Mouse (Mus musculus) kidney, embryonic 15.5 days (tissue): ENCODE measurements around the gene Syne3. TPM values are rescaled to one million over a fixed set of nuclear protein-coding genes. Genes with fewer than 3 reads are reported as not detected.
A peak's percentile ranks its signal among the peaks of the same experiment; 100 is the strongest.

Experiments used
- ATAC-seq: fragments of 200-750 bp; cut with Nextera tagmentation; replicated peaks from 2 replicates; pipeline ENCODE4 v1.8.0; 2017; ENCODE audit warnings: moderate TSS enrichment; ENCODE audit not compliant: low FRiP score
- H3K27ac ChIP-seq: fragments of 300-500 bp; sonication (generic); 2 replicates; pipeline ENCODE4 v1.5.1; 2015; ENCODE audit warnings: mild to moderate bottlenecking, inconsistent platforms
- H3K27me3 ChIP-seq: fragments of 300-500 bp; sonication (generic); 2 replicates; pipeline ENCODE4 v1.6.1; 2015; ENCODE audit warnings: inconsistent platforms
- H3K36me3 ChIP-seq: fragments of 300-500 bp; sonication (generic); 2 replicates; pipeline ENCODE4 v1.6.1; 2015; ENCODE audit warnings: inconsistent platforms
- H3K4me1 ChIP-seq: fragments of 300-500 bp; sonication (generic); 2 replicates; pipeline ENCODE4 v1.6.1; 2015; ENCODE audit warnings: inconsistent platforms
- H3K4me2 ChIP-seq: fragments of 300-500 bp; sonication (generic); 2 replicates; pipeline ENCODE4 v1.6.1; 2015; ENCODE audit warnings: moderate library complexity, mild to moderate bottlenecking, inconsistent platforms
- H3K4me3 ChIP-seq: fragments of 300-500 bp; sonication (generic); replicated peaks from 2 replicates; pipeline ENCODE4 v1.5.1; 2015; ENCODE audit warnings: mild to moderate bottlenecking, inconsistent platforms
- H3K9ac ChIP-seq: fragments of 300-500 bp; sonication (generic); 2 replicates; pipeline ENCODE4 v1.6.1; 2015; ENCODE audit warnings: mild to moderate bottlenecking, inconsistent platforms
- H3K9me3 ChIP-seq: fragments of 300-500 bp; sonication (generic); replicated peaks from 2 replicates; pipeline ENCODE4 v1.6.1; 2016; ENCODE audit warnings: inconsistent platforms
- WGBS: fragments of 180-500 bp; shearing (Covaris S2); methylation state at CpG from one replicate; pipeline ENCODE4 v1.1.7; 2015; ENCODE audit warnings: mixed read lengths; 5-methylcytosine and 5-hydroxymethylcytosine counted together
- polyA plus RNA-seq: library from polyadenylated mRNA; unstranded; fragments of >200 nt; fragmentation: Nextera tagmentation; extraction: Ambion mirVana; gene quantifications from 2 replicates; pipeline ENCODE4 v1.2.1, GENCODE M21; 2015

Gene Syne3
- 0.82 TPM in 2 replicates for polyA plus RNA-seq

GRCm38 (mm10) chr12:105009370-105010212 lies at the start of gene Syne3:
Syne3 (minus strand) TSS chr12:105009809.
- Histone ChIP-seq H3K36me3 (no peaks in the 10 kb centered on the region), H3K4me3 (peak within 1 kb of the TSS; percentile 75), H3K9me3 (no peaks in the 10 kb centered on the region), H3K9ac (peak within 1 kb of the TSS; percentile 55), H3K4me1 (peaks cover 37% of the 10 kb centered on the region), H3K27ac (0 out of 2 replicates have a peak within 1 kb of the TSS, but pooled peaks have one; percentile 22), H3K27me3 (peaks cover 45% of the 10 kb centered on the region), H3K4me2 (peak within 1 kb of the TSS; percentile 92)
- peak; percentile 87 for ATAC-seq
- under 1% methylated on average over 64 of the region's 66 CpGs for WGBS

GRCm38 (mm10) chr12:105055308-105055707 lies 45.7 kb upstream of the Syne3 start:
- Histone ChIP-seq H3K27me3 (no peaks in the 10 kb centered on the region), H3K27ac (no peak overlapping the region), H3K9ac (no peak overlapping the region), H3K4me2 (no peak overlapping the region), H3K36me3 (no peaks in the 10 kb centered on the region), H3K4me1 (no peaks in the 10 kb centered on the region), H3K4me3 (no peak overlapping the region), H3K9me3 (no peaks in the 10 kb centered on the region)
- WGBS = 88% methylated on average over 6 of the region's 6 CpGs
- no peak for ATAC-seq

- WGBS = 95% methylated on average over 15 of the region's 15 CpGs
- Histone ChIP-seq H3K4me2 (no peak overlapping the region), H3K4me3 (no peak overlapping the region), H3K9ac (no peak overlapping the region), H3K9me3 (no peaks in the 10 kb centered on the region), H3K36me3 (no peaks in the 10 kb centered on the region), H3K27me3 (no peaks in the 10 kb centered on the region), H3K4me1 (no peaks in the 10 kb centered on the region), H3K27ac (no peak overlapping the region)
- no peak for ATAC-seq
Measured at GRCm38 (mm10) chr12:105054041-105054440, 44.4 kb upstream of the Syne3 start.

- no peaks in the 10 kb centered on the region for H3K36me3 ChIP-seq
- H3K4me1 ChIP-seq = no peaks in the 10 kb centered on the region
- no peak overlapping the region for H3K9ac ChIP-seq
- no peak overlapping the region for H3K27ac ChIP-seq
- H3K4me3 ChIP-seq = no peak overlapping the region
- WGBS = 10% methylated on average over 4 of the region's 4 CpGs
- H3K9me3 ChIP-seq = no peaks in the 10 kb centered on the region; the same call in 1 of the 2 replicates
- no peak for ATAC-seq
- H3K4me2 ChIP-seq = no peak overlapping the region
- H3K27me3 ChIP-seq = no peaks in the 10 kb centered on the region
Measured at GRCm38 (mm10) chr12:105050898-105051297, 41.3 kb upstream of the Syne3 start.

- Histone ChIP-seq H3K27ac (no peak overlapping the region), H3K9me3 (no peaks in the 10 kb centered on the region; the same call in 1 of the 2 replicates), H3K27me3 (no peaks in the 10 kb centered on the region), H3K4me2 (no peak overlapping the region), H3K36me3 (no peaks in the 10 kb centered on the region), H3K4me3 (no peak overlapping the region), H3K9ac (no peak overlapping the region), H3K4me1 (peaks cover 8% of the 10 kb centered on the region; the same call in 1 of the 2 replicates)
- no peak for ATAC-seq
- WGBS = 81% methylated on average over 12 of the region's 12 CpGs
Measured at GRCm38 (mm10) chr12:105049813-105050212, 40.2 kb upstream of the Syne3 start.

GRCm38 (mm10) chr12:105048301-105048863 lies 38.8 kb upstream of the Syne3 start:
- no peak for ATAC-seq
- 81% methylated on average over 17 of the region's 17 CpGs for WGBS
- H3K4me3 ChIP-seq = no peak overlapping the region

GRCm38 (mm10) chr12:105044775-105045174 lies 35.2 kb upstream of the Syne3 start:
- H3K9ac ChIP-seq = no peak overlapping the region
- no peak overlapping the region for H3K4me2 ChIP-seq
- peaks cover 33% of the 10 kb centered on the region for H3K36me3 ChIP-seq
- H3K9me3 ChIP-seq = no peaks in the 10 kb centered on the region; the same call in 1 of the 2 replicates
- WGBS = 72% methylated on average over 9 of the region's 9 CpGs
- ATAC-seq = peak; percentile 26; the same call in 1 of the 2 replicates
- no peaks in the 10 kb centered on the region for H3K27me3 ChIP-seq
- no peak overlapping the region for H3K27ac ChIP-seq
- H3K4me3 ChIP-seq = no peak overlapping the region
- H3K4me1 ChIP-seq = peaks cover 15% of the 10 kb centered on the region

More at GRCm38 (mm10) chr12:105048301-105048863, 38.8 kb upstream of the Syne3 start:
- H3K27ac ChIP-seq = no peak overlapping the region
- no peaks in the 10 kb centered on the region for H3K36me3 ChIP-seq
- H3K9me3 ChIP-seq = no peaks in the 10 kb centered on the region; the same call in 1 of the 2 replicates
- peaks cover 9% of the 10 kb centered on the region; the same call in 1 of the 2 replicates for H3K4me1 ChIP-seq
- H3K27me3 ChIP-seq = no peaks in the 10 kb centered on the region
- no peak overlapping the region for H3K9ac ChIP-seq
- no peak overlapping the region for H3K4me2 ChIP-seq

- peaks cover 33% of the 10 kb centered on the region for H3K36me3 ChIP-seq
- no peak overlapping the region for H3K4me3 ChIP-seq
- H3K4me2 ChIP-seq = no peak overlapping the region
- 85% methylated on average over 5 of the region's 5 CpGs for WGBS
- H3K9me3 ChIP-seq = no peaks in the 10 kb centered on the region; the same call in 1 of the 2 replicates
- no peak overlapping the region for H3K9ac ChIP-seq
- H3K27me3 ChIP-seq = no peaks in the 10 kb centered on the region
- H3K4me1 ChIP-seq = peaks cover 32% of the 10 kb centered on the region
- ATAC-seq = no peak
- no peak overlapping the region for H3K27ac ChIP-seq
Measured at GRCm38 (mm10) chr12:105043081-105043480, 33.5 kb upstream of the Syne3 start.

- H3K4me3 ChIP-seq = no peak overlapping the region
- no peak overlapping the region for H3K9ac ChIP-seq
- no peaks in the 10 kb centered on the region for H3K27me3 ChIP-seq
- H3K27ac ChIP-seq = no peak overlapping the region
- H3K36me3 ChIP-seq = peaks cover 33% of the 10 kb centered on the region
- no peak for ATAC-seq
- no peaks in the 10 kb centered on the region for H3K9me3 ChIP-seq
- 93% methylated on average over 7 of the region's 7 CpGs for WGBS
- peaks cover 34% of the 10 kb centered on the region for H3K4me1 ChIP-seq
- no peak overlapping the region for H3K4me2 ChIP-seq
Measured at GRCm38 (mm10) chr12:105040950-105041349, 31.3 kb upstream of the Syne3 start.

- H3K9me3 ChIP-seq = no peaks in the 10 kb centered on the region
- no peak overlapping the region for H3K4me2 ChIP-seq
- no peak overlapping the region for H3K4me3 ChIP-seq
- H3K4me1 ChIP-seq = peaks cover 32% of the 10 kb centered on the region
- no peak for ATAC-seq
- no peak overlapping the region for H3K9ac ChIP-seq
- WGBS = 40% methylated on average over 12 of the region's 12 CpGs
- no peaks in the 10 kb centered on the region for H3K27me3 ChIP-seq
- no peak overlapping the region for H3K27ac ChIP-seq
- peaks cover 39% of the 10 kb centered on the region for H3K36me3 ChIP-seq
Measured at GRCm38 (mm10) chr12:105039578-105040289, 30.1 kb upstream of the Syne3 start.

GRCm38 (mm10) chr12:105038918-105039317 lies 29.3 kb upstream of the Syne3 start:
- WGBS = 65% methylated on average over 7 of the region's 7 CpGs
- peak; percentile 81 for ATAC-seq

More at GRCm38 (mm10) chr12:105038918-105039317, 29.3 kb upstream of the Syne3 start:
- peaks cover 39% of the 10 kb centered on the region for H3K4me1 ChIP-seq
- H3K9me3 ChIP-seq = no peaks in the 10 kb centered on the region
- H3K4me2 ChIP-seq = no peak overlapping the region
- no peak overlapping the region for H3K27ac ChIP-seq
- no peaks in the 10 kb centered on the region for H3K27me3 ChIP-seq
- peaks cover 40% of the 10 kb centered on the region for H3K36me3 ChIP-seq
- H3K4me3 ChIP-seq = no peak overlapping the region
- no peak overlapping the region for H3K9ac ChIP-seq
